Mouse (Mus musculus) heart, embryonic 14.5 days (tissue): ENCODE results near the gene F5. TPM values are rescaled to one million over a fixed set of nuclear protein-coding genes. Genes with fewer than 3 reads are reported as not detected.

Source experiments
- ATAC-seq: fragments of 200-750 bp; cut with Nextera tagmentation; 2 replicates; pipeline ENCODE4 v1.8.0; 2017; ENCODE audit warnings: low read depth, moderate TSS enrichment; ENCODE audit not compliant: insufficient number of reproducible peaks, insufficient read depth, low FRiP score
- H3K27ac ChIP-seq, 2 experiments: fragments of 200-500 bp in 1 of 2; fragments of 300-500 bp in 1 of 2; sonication (generic) in 1 of 2; replicated peaks in 1 of 2; 2 replicates each; pipeline ENCODE4 v1.5.1; 2012 to 2014; ENCODE audit warnings: low read depth in 2 of 2, low read length in 2 of 2, control low read depth in 1 of 2, mild to moderate bottlenecking in 1 of 2, mixed read lengths in 1 of 2; ENCODE audit not compliant: control insufficient read depth in 1 of 2, insufficient read depth in 1 of 2
- H3K27me3 ChIP-seq: fragments of 300-500 bp; sonication (generic); 2 replicates; pipeline ENCODE4 v1.6.1; 2014; ENCODE audit warnings: mild to moderate bottlenecking, low read length, control low read depth; ENCODE audit not compliant: control insufficient read depth, insufficient read depth
- H3K36me3 ChIP-seq: fragments of 300-500 bp; sonication (generic); 2 replicates; pipeline ENCODE4 v1.6.1; 2014; ENCODE audit warnings: mild to moderate bottlenecking, control low read depth, low read length, mixed read lengths; ENCODE audit not compliant: control insufficient read depth, insufficient read depth
- H3K4me1 ChIP-seq, 2 experiments: fragments of 200-500 bp in 1 of 2; fragments of 300-500 bp in 1 of 2; sonication (generic) in 1 of 2; 2 replicates each; pipeline ENCODE4 v1.6.1; 2012 to 2014; ENCODE audit warnings: low read length in 2 of 2, control low read depth in 1 of 2, mixed read lengths in 1 of 2; ENCODE audit not compliant: control insufficient read depth in 2 of 2, insufficient read depth in 2 of 2
- H3K4me2 ChIP-seq: fragments of 300-500 bp; sonication (generic); 2 replicates; pipeline ENCODE4 v1.6.1; 2014; ENCODE audit warnings: mild to moderate bottlenecking, low read length
- H3K4me3 ChIP-seq, 2 experiments: fragments of 200-500 bp in 1 of 2; fragments of 300-500 bp in 1 of 2; sonication (generic) in 1 of 2; 2 replicates each; pipeline ENCODE4 v1.5.1; 2012 to 2014; ENCODE audit warnings: low read length in 2 of 2, mild to moderate bottlenecking in 2 of 2, control low read depth in 1 of 2, low read depth in 1 of 2, moderate library complexity in 1 of 2; ENCODE audit not compliant: control insufficient read depth in 1 of 2, insufficient read depth in 1 of 2
- H3K9ac ChIP-seq: fragments of 300-500 bp; sonication (generic); 2 replicates; pipeline ENCODE4 v1.6.1; 2014; ENCODE audit warnings: mild to moderate bottlenecking, low read length
- H3K9me3 ChIP-seq: fragments of 300-500 bp; sonication (generic); 2 replicates; pipeline ENCODE4 v1.6.1; 2016; ENCODE audit warnings: low read length, control low read depth; ENCODE audit not compliant: control insufficient read depth
- WGBS: fragments of 180-500 bp; shearing (Covaris S2); extraction: QIAGEN DNeasy Blood & Tissue Kit; methylation state at CpG from one replicate; pipeline ENCODE4 v1.1.7; 2014; 5-methylcytosine and 5-hydroxymethylcytosine counted together
- polyA plus RNA-seq: library from polyadenylated mRNA; unstranded; fragments of >200 nt; fragmentation: Nextera tagmentation; extraction: Ambion mirVana; gene quantifications from 2 replicates; pipeline ENCODE4 v1.2.1, GENCODE M21; 2014

The F5 gene
- polyA plus RNA-seq, 1 experiment from 2014 or later = 0.38 TPM

DNA sequence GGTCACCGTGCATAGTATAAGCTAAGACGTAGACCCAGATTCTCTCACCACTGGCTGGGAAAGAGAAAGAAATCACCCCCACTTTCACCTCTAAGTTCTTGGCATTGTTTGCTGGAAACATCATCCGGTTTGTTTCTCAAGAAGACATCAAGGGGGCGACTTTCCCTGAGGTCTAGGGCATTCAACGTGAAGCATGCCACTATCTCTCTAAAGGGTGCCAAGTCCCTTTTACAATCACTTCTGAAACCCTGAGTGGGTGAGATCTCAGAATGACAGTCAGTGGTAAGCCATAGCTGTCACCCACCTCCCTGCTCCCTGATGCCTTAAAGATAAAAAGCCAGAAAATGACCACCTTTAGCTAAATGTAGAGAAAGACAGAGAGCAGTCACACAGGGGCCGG is 15.0 kb upstream of the F5 start:
- H3K4me2 ChIP-seq = no peak overlapping the region
- H3K36me3 ChIP-seq = no peaks in the 10 kb centered on the region
- WGBS = 55% methylated on average over 6 of the region's 6 CpGs
- ATAC-seq = no peak
- no peak overlapping the region for H3K27ac ChIP-seq
- 0 out of 4 replicates have a peak, but pooled peaks cover 0 to 3% of the 10 kb centered on the region in 2 experiments for H3K4me1 ChIP-seq
- H3K4me3 ChIP-seq = no peak overlapping the region
- no peaks in the 10 kb centered on the region for H3K27me3 ChIP-seq
- H3K9me3 ChIP-seq = no peaks in the 10 kb centered on the region
- no peak overlapping the region for H3K9ac ChIP-seq

GRCm38 (mm10) chr1:164138365-164139130 is 13.1 kb upstream of the F5 start:
- peak overlapping the region; percentile 43; the same call in 1 of the 2 replicates for H3K4me2 ChIP-seq
- H3K4me3 ChIP-seq = peak overlapping the region in 1 of 2 experiments; percentile 16; a peak in 1 of 4 replicates
- H3K36me3 ChIP-seq = no peaks in the 10 kb centered on the region
- no peak overlapping the region for H3K9ac ChIP-seq
- H3K9me3 ChIP-seq = no peaks in the 10 kb centered on the region
- H3K4me1 ChIP-seq = 0 out of 4 replicates have a peak, but pooled peaks cover 0 to 3% of the 10 kb centered on the region in 2 experiments
- ATAC-seq = no peak
- H3K27ac ChIP-seq = no peak overlapping the region
- 6% methylated on average over 5 of the region's 5 CpGs for WGBS
- H3K27me3 ChIP-seq = no peaks in the 10 kb centered on the region

GRCm38 (mm10) chr1:164139464-164139863 is 12.2 kb upstream of the F5 start:
- no peaks in the 10 kb centered on the region for H3K27me3 ChIP-seq
- H3K4me1 ChIP-seq = 0 out of 4 replicates have a peak, but pooled peaks cover 0 to 3% of the 10 kb centered on the region in 2 experiments
- H3K27ac ChIP-seq = no peak overlapping the region
- no peaks in the 10 kb centered on the region for H3K9me3 ChIP-seq
- no peak for ATAC-seq
- no peaks in the 10 kb centered on the region for H3K36me3 ChIP-seq
- 49% methylated on average over 4 of the region's 4 CpGs for WGBS
- no peak overlapping the region for H3K4me2 ChIP-seq
- H3K4me3 ChIP-seq = no peak overlapping the region
- no peak overlapping the region for H3K9ac ChIP-seq

GRCm38 (mm10) chr1:164149083-164149482 is 2.6 kb upstream of the F5 start:
- H3K4me2 ChIP-seq = no peak overlapping the region
- no peak overlapping the region for H3K9ac ChIP-seq
- H3K36me3 ChIP-seq = no peaks in the 10 kb centered on the region
- H3K4me3 ChIP-seq = no peak overlapping the region
- H3K9me3 ChIP-seq = no peaks in the 10 kb centered on the region
- H3K4me1 ChIP-seq = peaks cover 0 to 4% of the 10 kb centered on the region in 2 experiments; a peak in 1 of 4 replicates
- H3K27ac ChIP-seq = no peak overlapping the region
- no peaks in the 10 kb centered on the region for H3K27me3 ChIP-seq
- no peak for ATAC-seq
- WGBS = 93% methylated on average over 7 of the region's 7 CpGs

DNA sequence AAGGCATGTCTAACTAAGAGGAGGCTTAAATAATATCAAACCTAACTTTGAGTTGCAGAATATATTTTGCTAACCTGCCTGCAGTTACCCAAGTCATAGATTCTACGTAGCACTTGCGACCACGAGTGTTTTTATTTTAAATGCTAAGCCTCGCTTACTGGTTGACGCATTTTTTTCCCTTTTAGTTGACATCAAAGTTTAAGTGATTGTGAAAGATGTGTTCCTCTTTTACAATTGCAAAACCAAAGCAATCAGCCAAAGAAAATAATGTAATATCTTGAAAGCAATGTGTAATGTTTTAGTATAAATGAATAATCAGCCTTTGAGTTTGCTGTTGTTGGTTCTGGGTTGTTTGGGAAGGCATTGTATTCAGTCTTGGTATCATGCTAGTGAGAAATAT is 1.2 kb downstream of the F5 start:
- no peaks in the 10 kb centered on the region for H3K36me3 ChIP-seq
- no peak overlapping the region for H3K27ac ChIP-seq
- no peak overlapping the region for H3K9ac ChIP-seq
- H3K4me1 ChIP-seq = peaks cover 0 to 4% of the 10 kb centered on the region in 2 experiments; a peak in 1 of 4 replicates
- H3K27me3 ChIP-seq = no peaks in the 10 kb centered on the region
- no peak for ATAC-seq
- no peak overlapping the region for H3K4me3 ChIP-seq
- H3K4me2 ChIP-seq = no peak overlapping the region
- 91% methylated on average over 5 of the region's 5 CpGs for WGBS
- no peaks in the 10 kb centered on the region for H3K9me3 ChIP-seq

GRCm38 (mm10) chr1:164154983-164155382 is 3.3 kb downstream of the F5 start:
- Histone ChIP-seq H3K27ac (no peak overlapping the region), H3K27me3 (no peaks in the 10 kb centered on the region), H3K4me1 (peaks cover 0 to 4% of the 10 kb centered on the region in 2 experiments; a peak in 1 of 4 replicates), H3K4me3 (no peak overlapping the region), H3K4me2 (no peak overlapping the region), H3K9ac (no peak overlapping the region), H3K36me3 (no peaks in the 10 kb centered on the region), H3K9me3 (no peaks in the 10 kb centered on the region)
- no peak for ATAC-seq
- WGBS = 76% methylated on average over 3 of the region's 3 CpGs

DNA sequence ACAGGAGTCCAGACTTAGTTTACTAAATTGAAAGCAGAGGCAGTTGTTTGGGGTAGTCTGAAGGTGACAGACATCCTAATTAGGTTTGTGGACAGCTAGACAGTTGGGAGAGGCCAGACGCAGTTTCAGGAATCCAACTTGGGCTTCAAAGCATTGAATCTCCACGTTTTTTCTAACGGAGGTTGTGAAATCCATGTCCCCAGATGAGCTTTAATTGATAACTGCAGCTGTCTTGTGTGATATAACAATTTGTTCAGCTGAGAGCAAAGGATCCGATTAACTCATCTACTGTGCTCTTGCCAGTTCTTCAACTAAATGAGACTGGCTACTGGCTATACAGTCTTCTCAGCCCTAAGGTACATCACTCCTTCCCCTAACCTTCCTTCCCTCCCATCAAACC is 6.9 kb downstream of the F5 start:
- Histone ChIP-seq H3K4me3 (no peak overlapping the region), H3K4me1 (no peaks in the 10 kb centered on the region), H3K4me2 (no peak overlapping the region), H3K27ac (no peak overlapping the region), H3K27me3 (no peaks in the 10 kb centered on the region), H3K9me3 (no peaks in the 10 kb centered on the region), H3K9ac (no peak overlapping the region), H3K36me3 (no peaks in the 10 kb centered on the region)
- 62% methylated on average over 4 of the region's 4 CpGs for WGBS
- no peak for ATAC-seq
